Mouse (Mus musculus) thymus, adult 2 months (tissue): Measurements from ENCODE around the gene Olfr922. TPM values are rescaled to one million over a fixed set of nuclear protein-coding genes. Genes with fewer than 3 reads are reported as not detected.

Source experiments
- DNase-seq: peaks from one replicate; pipeline ENCODE4 v3.0.0; 2021
- H3K27ac ChIP-seq: fragments of 200-500 bp; 2 replicates; pipeline ENCODE4 v1.5.1; 2012; ENCODE audit warnings: low read length, control low read depth; ENCODE audit not compliant: control insufficient read depth, insufficient read depth
- H3K27me3 ChIP-seq: fragments of 200-500 bp; 2 replicates; pipeline ENCODE4 v1.6.1; 2012; ENCODE audit warnings: mild to moderate bottlenecking, low read length, moderate library complexity, mixed read lengths; ENCODE audit not compliant: control insufficient read depth, insufficient read depth
- H3K36me3 ChIP-seq: fragments of 200-500 bp; 2 replicates; pipeline ENCODE4 v1.6.1; 2012; ENCODE audit warnings: mild to moderate bottlenecking, low read length, moderate library complexity; ENCODE audit not compliant: control insufficient read depth, insufficient read depth
- H3K4me1 ChIP-seq: fragments of 200-500 bp; replicated peaks from 2 replicates; pipeline ENCODE4 v1.6.1; 2012; ENCODE audit warnings: low read length; ENCODE audit not compliant: control insufficient read depth, insufficient read depth
- H3K4me3 ChIP-seq: fragments of 200-500 bp; 2 replicates; pipeline ENCODE4 v1.5.1; 2012; ENCODE audit warnings: mild to moderate bottlenecking, low read length, control low read depth, moderate library complexity; ENCODE audit not compliant: control insufficient read depth, insufficient read depth
- CTCF ChIP-seq: fragments of 200-500 bp; IDR thresholded peaks from 2 replicates; pipeline ENCODE4 v1.5.1; 2012; ENCODE audit warnings: mild to moderate bottlenecking, control low read depth, low read length, moderate library complexity, borderline replicate concordance; ENCODE audit not compliant: control insufficient read depth, poor library complexity, insufficient read depth; ENCODE audit errors: extremely low read depth
- POLR2A ChIP-seq: fragments of 200-500 bp; IDR thresholded peaks from 2 replicates; pipeline ENCODE4 v1.6.1; 2012; ENCODE audit warnings: mild to moderate bottlenecking, low read length, control low read depth, moderate library complexity; ENCODE audit not compliant: control insufficient read depth, poor library complexity, insufficient read depth; ENCODE audit errors: extremely low read depth
- whole genome bisulfite sequencing: fragments of 180-500 bp; shearing (Covaris S2); methylation state at CpG from one replicate; pipeline ENCODE4 v1.1.7; 2018; 5-methylcytosine and 5-hydroxymethylcytosine counted together
- polyA plus RNA-seq: library from polyadenylated mRNA; depleted of rRNA; stranded (reverse); fragments of >200 nt; gene quantifications from 2 replicates; pipeline ENCODE4 v1.2.3, GENCODE M21; 2012; rRNA removed

Olfr922 gene
- polyA plus RNA-seq, 1 experiment = not detected

GRCm38 (mm10) chr9:38844149-38844548 lies 29.7 kb downstream of the Olfr922 start, which contains the start of gene Olfr924:
Gene Olfr924 (plus strand): TSS chr9:38844449.
- no peak for DNase-seq
- H3K27me3 ChIP-seq = no peaks in the 10 kb centered on the region
- no peak within 1 kb of the TSS for H3K27ac ChIP-seq
- TF ChIP-seq CTCF (no peak), POLR2A (no peak)
- WGBS = 92% methylated on average over 1 of the region's 1 CpGs
- H3K36me3 ChIP-seq = no peaks in the 10 kb centered on the region
- H3K4me3 ChIP-seq = no peak within 1 kb of the TSS
- H3K4me1 ChIP-seq = no peaks in the 10 kb centered on the region

DNA sequence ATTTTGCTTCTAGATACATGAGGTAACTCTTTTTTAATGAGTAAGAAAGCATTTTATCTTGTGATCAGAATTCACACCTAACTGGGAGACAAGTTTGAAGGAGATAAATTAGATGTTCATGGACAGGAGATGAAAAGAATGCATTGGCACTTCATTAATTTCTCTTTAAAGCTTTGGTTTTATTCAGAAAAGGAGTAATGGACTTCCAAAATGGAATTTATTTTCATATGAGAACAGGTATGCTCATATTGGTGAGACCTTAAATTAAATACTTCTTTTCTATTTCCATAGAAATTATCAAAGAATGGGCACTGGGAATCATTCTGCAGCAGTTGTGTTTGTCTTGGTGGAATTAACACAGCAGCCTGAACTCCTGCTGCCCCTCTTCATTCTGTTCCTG lies 40.3 kb downstream of the Olfr922 start, which contains the start of gene Olfr26:
TSS of gene Olfr26 (plus strand) at position 301 of the 400 bp plus-strand sequence.
- Histone ChIP-seq H3K4me3 (no peak within 1 kb of the TSS), H3K27ac (no peak within 1 kb of the TSS), H3K4me1 (no peaks in the 10 kb centered on the region), H3K27me3 (no peaks in the 10 kb centered on the region), H3K36me3 (no peaks in the 10 kb centered on the region)
- no peak for TF ChIP-seq CTCF
- no peak for TF ChIP-seq POLR2A
- no peak for DNase-seq

Other genes with a start within 250 kb of the Olfr922 start
- not detected in 2 replicates for gene Olfr912, start 234.4 kb upstream of the Olfr922 start, polyA plus RNA-seq
- not detected in 2 replicates for gene Olfr913, start 221.9 kb upstream of the Olfr922 start, polyA plus RNA-seq
- not detected in 2 replicates for gene Olfr914, start 209.5 kb upstream of the Olfr922 start, polyA plus RNA-seq
- not detected in 2 replicates for gene Olfr916, start 154.7 kb upstream of the Olfr922 start, polyA plus RNA-seq
- not detected in 2 replicates for gene Olfr917, start 148.8 kb upstream of the Olfr922 start, polyA plus RNA-seq
- not detected in 2 replicates for gene Olfr918, start 140.0 kb upstream of the Olfr922 start, polyA plus RNA-seq
- gene Olfr919, start 110.9 kb upstream of the Olfr922 start, polyA plus RNA-seq = not detected in 2 replicates
- gene Vwa5a, start 96.3 kb upstream of the Olfr922 start, polyA plus RNA-seq = 12.9 and 18.8 TPM in 2 replicates
- 0.19 and 0.51 TPM in 2 replicates for gene Olfr920, start 62.3 kb upstream of the Olfr922 start, polyA plus RNA-seq
- gene Olfr921, start 41.5 kb upstream of the Olfr922 start, polyA plus RNA-seq = 0.08 TPM in 1 of 2 replicates, not detected in the other
- gene Olfr923, start 11.9 kb downstream of the Olfr922 start, polyA plus RNA-seq = not detected in 2 replicates
- not detected in 2 replicates for gene Olfr924, start 29.8 kb downstream of the Olfr922 start, polyA plus RNA-seq
- gene Olfr26, start 40.4 kb downstream of the Olfr922 start, polyA plus RNA-seq = not detected in 2 replicates
- gene Olfr926, start 62.5 kb downstream of the Olfr922 start, polyA plus RNA-seq = not detected in 2 replicates
- gene Olfr930, start 115.2 kb downstream of the Olfr922 start, polyA plus RNA-seq = not detected in 2 replicates
- not detected in 2 replicates for gene Olfr933, start 157.7 kb downstream of the Olfr922 start, polyA plus RNA-seq
- gene Olfr934, start 173.7 kb downstream of the Olfr922 start, polyA plus RNA-seq = not detected in 2 replicates
- not detected in 2 replicates for gene Olfr935, start 185.1 kb downstream of the Olfr922 start, polyA plus RNA-seq
- gene Olfr146, start 208.8 kb downstream of the Olfr922 start, polyA plus RNA-seq = not detected in 2 replicates